Mouse (Mus musculus) skeletal muscle tissue, adult 2 months (tissue): ENCODE results near the gene 1700029F12Rik.
"Not testable (repeated sequence)": the region's sequence is repeated elsewhere in the genome, so short reads cannot be mapped to it uniquely, and the experiment has no call there.

Source experiments
- DNase-seq: peaks from one replicate; pipeline ENCODE4 v3.0.0-alpha.2; 2012; ENCODE audit warnings: low read depth, low spot score

1700029F12Rik gene

GRCm38 (mm10) chr13:97034262-97034661 is at the start of gene 1700029F12Rik:
TSS of gene 1700029F12Rik (minus strand) at chr13:97034362.
- DNase-seq = no peak

GRCm38 (mm10) chr13:97082432-97082831 is 48.3 kb upstream of the 1700029F12Rik start:
- DNase-seq = no peak

DNA sequence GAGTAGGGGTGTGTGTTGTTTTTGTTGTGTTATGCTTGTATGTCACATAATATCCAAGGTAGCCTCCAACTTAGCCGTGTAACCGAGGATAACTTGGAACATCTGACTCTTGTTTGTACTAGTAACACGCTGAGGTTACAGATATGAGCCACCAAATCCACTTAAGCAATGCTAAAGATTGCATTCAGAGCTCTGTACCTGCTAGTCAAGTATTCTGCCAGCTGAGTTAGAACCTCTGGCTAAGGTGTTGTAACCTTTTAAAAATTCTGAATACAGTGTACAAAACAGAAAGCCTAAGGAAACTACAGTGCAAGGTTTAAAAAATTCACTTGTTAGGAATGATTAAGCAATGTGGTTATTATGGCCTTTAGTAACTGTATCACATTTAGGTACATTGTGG is 46.5 kb upstream of the 1700029F12Rik start:
- DNase-seq = no peak

- DNase-seq = no peak
These were observed 46.0 kb upstream of the 1700029F12Rik start for GRCm38 (mm10) chr13:97080201-97080600.

- DNase-seq = no peak
These were observed 43.4 kb upstream of the 1700029F12Rik start for GRCm38 (mm10) chr13:97077556-97077955.

DNA sequence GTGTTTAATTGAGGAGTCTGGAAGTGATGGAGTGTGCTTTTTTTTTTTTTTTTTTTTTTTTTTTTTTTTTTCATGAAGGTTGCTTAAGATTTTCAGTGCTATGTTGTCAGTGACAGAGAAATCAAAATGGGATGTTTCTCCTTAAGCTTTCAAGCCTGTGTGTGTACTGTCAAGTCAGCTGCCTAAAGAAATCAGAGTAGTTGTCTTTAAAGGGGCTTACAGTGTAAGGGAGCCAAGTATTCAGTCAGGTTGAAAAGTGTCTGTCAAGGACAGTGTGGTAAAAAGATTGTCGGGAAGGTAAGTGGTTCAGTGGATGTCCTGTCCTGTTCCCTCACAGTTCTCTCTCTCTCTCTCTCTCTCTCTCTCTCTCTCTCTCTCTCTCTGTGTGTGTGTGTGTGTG is 39.3 kb upstream of the 1700029F12Rik start:
- no peak for DNase-seq

- no peak for DNase-seq
These were observed 37.6 kb upstream of the 1700029F12Rik start for GRCm38 (mm10) chr13:97071626-97072241.

DNA sequence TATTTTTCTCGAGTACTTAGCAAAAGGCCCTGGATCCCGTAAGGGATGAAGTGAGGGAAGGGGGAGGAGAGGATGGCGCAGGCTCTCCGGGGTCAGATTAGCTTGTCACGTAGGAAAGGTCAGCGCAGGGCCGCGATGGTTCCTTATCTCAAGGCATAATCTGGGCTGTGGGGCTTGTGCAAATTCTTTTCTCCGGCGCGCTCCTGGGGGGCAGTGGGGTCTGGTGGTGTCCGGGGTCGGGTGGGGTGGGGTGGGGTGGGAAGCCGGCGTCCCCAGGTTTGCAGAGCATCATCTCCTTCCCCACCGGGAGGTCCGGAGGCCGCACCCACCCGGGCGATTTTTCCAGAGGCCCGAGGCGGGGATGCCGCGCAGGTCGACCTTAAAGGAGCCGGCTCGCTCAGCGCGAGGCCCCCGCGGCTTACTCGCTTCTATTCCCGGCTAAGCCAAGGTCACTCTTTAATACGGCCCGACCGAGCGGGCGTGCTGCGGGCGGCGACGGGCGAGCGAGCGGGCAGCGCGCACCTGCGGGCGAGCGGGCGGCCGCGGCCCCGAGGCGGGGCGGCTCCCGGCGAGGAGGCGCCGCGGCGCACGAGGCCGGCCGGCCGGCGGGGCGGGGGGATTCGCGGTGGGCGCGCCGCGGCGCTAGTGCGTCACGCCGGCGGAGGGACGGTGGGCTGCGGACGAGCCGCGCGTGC is 36.9 kb upstream of the 1700029F12Rik start:
- DNase-seq = no peak

GRCm38 (mm10) chr13:97068151-97068550 is 34.0 kb upstream of the 1700029F12Rik start:
- no peak for DNase-seq

GRCm38 (mm10) chr13:97067691-97068090 is 33.5 kb upstream of the 1700029F12Rik start:
- DNase-seq = no peak

GRCm38 (mm10) chr13:97066649-97067550 is 32.7 kb upstream of the 1700029F12Rik start, which contains the start of gene Fam169a:
TSS of gene Fam169a (plus strand) at chr13:97067286.
- DNase-seq = no peak

- DNase-seq = not testable (repeated sequence)
These were observed 30.9 kb upstream of the 1700029F12Rik start for GRCm38 (mm10) chr13:97064844-97065621.

GRCm38 (mm10) chr13:97064413-97064812 is 30.3 kb upstream of the 1700029F12Rik start:
- no peak for DNase-seq

DNA sequence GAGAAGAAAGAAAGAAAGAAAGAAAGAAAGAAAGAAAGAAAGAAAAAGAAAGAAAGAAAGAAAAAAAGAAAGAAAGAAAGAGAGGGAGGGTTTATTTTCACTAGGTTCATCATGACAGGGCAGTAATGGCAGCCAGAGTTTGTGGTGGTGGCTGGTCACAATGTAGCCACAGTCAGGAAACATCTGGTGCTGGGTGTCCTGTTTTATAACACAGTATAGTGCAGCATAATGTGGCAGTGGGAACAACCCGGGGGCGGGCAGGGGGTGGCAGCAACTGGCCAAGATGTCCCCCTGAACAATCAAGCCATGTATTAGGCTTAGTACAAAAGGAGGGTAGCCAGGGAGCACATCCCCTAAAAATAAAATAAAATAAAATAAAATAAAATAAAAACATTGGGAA is 29.3 kb upstream of the 1700029F12Rik start:
- DNase-seq = no peak

DNA sequence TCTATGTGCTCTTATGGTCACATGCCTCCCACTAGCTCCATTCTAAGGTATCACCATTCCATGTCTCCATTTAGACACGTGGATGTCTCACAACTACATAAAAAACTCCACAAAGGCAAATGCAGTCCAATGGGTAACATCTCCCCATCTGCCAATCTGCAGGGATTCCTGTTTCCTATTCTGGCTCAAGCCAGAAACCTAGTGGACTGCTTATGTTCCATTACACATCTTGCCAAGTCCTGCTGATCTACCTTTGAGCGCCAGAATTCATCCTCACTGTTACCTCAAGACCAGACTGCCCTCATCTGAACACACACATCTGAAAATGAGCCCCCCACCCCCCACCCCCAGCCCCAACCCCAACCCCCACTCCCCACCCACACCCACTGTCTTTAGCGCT is 28.0 kb upstream of the 1700029F12Rik start:
- DNase-seq = no peak

DNA sequence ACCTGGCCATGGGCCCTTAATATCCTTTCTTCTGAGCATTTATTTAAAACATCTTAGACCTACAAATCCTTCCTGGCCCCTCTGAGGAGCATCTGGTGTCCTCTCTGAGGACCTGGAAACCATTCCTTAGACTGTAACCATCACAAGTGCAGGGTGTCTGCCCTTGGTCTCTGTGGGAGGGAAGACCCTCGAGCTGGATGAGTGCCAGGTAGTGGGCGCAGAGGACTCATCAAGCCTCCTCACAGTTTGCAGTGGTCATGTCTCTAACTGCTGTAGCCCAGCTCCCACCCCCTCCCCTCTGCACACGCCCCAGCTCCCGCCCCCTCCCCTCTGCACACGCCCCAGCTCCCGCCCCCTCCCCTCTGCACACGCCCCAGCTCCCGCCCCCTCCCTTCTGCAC is 26.2 kb upstream of the 1700029F12Rik start:
- DNase-seq = no peak

DNA sequence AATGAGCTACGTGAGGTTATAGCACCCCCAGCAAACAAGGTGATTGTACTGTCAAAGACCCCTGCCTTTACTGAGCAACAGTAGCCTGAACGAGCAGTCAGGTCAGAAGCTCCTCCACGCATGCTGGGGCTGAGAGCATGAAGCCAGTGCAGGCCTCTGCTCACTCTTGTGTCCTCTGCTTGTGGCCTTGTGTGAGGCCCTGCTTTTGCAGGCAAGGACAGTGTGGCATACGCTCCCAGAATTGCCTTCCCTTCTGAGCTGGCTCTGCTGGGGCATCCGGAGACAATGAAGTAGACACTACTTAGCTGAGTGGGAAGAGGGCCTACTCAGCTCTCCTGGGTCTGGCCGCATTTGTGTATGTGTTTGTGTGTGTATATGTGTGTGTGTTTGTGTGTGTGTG is 25.6 kb upstream of the 1700029F12Rik start:
- no peak for DNase-seq

- DNase-seq = no peak
These were observed 23.7 kb upstream of the 1700029F12Rik start for GRCm38 (mm10) chr13:97057817-97058216.

DNA sequence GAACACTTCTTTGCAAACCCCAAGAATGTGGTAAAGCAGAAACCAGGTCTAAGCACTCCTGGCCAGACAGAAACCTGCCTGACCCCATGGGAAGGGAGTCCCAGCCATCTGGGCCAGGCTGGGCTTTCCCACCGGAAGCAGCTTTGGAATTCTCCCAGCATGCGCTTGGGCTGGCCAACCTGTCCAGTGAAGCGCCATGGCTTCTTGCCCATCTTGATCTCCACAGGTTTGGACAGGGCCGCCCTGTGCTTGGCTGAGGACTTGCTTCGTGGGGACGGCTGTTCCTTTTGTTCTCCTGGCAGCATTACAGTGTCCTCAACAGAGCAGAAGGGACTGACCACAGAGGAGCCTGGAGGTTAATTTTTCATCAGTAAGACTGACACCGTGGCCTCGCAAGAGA is 19.7 kb upstream of the 1700029F12Rik start:
- no peak for DNase-seq

DNA sequence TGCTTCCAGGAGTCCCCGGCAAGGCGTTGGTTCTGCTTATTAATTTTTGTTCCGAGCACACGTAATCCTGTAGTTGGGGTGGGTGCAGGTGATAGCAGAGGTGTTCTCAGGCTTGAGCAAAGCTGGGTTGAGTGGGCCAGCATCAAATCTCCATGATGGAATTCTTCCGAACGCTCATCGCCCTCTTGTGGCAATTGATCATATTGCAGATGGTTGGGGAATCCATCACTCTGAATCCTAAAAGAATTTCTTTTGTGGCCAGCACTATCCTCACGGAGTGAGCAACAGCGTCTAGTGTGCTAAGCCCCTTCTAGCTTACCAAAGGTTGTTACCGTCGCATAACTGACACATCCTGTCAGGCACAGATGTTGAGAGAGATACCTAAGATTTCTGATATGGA is 18.5 kb upstream of the 1700029F12Rik start:
- no peak for DNase-seq

DNA sequence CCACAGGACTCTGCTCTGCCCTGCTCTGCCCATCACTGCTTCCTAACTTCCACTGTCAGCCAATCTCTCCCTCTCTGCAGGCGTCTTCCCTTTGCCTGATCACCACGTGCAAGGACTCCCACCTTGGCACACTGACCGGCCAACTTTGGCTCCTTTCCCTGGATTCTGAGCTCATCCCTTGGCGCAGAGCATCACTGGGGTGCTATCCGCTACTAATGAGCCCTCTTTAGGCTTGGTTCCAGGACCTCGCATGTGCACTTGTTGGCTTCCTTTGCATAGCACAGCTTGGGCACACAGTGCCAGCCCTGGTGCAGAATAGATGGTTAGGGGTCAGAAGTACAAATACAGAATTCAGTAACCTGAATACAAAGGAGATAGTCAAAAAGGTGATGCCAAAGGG is 17.0 kb upstream of the 1700029F12Rik start:
- no peak for DNase-seq

DNA sequence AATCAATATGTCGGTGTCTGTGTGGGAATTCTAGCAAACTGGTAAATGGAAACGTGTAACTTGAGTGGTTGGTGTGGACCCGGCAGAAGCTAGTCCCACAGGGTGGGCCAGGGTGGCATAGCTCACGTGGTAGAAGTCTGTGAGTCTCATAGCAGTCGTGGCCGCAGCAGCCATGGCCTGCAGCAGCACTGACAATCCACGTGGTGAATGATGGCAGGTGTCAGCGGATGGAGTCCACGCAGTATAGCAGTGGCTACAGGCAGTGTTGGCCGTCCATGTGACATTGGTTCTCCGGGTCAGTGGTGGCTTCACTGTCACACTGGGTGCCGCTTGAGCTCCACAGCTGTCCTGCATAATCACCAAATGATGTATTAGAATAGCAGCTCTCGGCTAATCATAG is 4.1 kb downstream of the 1700029F12Rik start:
- DNase-seq = no peak
